Mouse (Mus musculus): Measurements from ENCODE around the gene Plekhm3.

Plekhm3 gene

GRCm38 (mm10) chr1:64927437-64928274 lies 29.0 kb downstream of the Plekhm3 start:
- peak; percentile 25 for DNase-seq

GRCm38 (mm10) chr1:64925594-64925993 lies 31.0 kb downstream of the Plekhm3 start:
- DNase-seq: peak; percentile 13

GRCm38 (mm10) chr1:64924283-64924682 lies 32.3 kb downstream of the Plekhm3 start:
- DNase-seq: no peak

- peak; percentile 50 for DNase-seq
Observed at GRCm38 (mm10) chr1:64918810-64919528, 37.7 kb downstream of the Plekhm3 start.

GRCm38 (mm10) chr1:64917966-64918365 lies 38.7 kb downstream of the Plekhm3 start:
- no peak for DNase-seq

- DNase-seq: no peak
Observed at GRCm38 (mm10) chr1:64916884-64917507, 39.6 kb downstream of the Plekhm3 start.

GRCm38 (mm10) chr1:64914356-64914755 lies 42.3 kb downstream of the Plekhm3 start:
- no peak for DNase-seq

GRCm38 (mm10) chr1:64907740-64908139 lies 48.9 kb downstream of the Plekhm3 start:
- no peak for DNase-seq

- no peak for DNase-seq
Observed at GRCm38 (mm10) chr1:64906226-64906625, 50.4 kb downstream of the Plekhm3 start.

GRCm38 (mm10) chr1:64903415-64903814 lies 53.2 kb downstream of the Plekhm3 start:
- peak; percentile 4 for DNase-seq

- DNase-seq: no peak
Observed at GRCm38 (mm10) chr1:64902804-64903203, 53.8 kb downstream of the Plekhm3 start.

GRCm38 (mm10) chr1:64899763-64900162 lies 56.9 kb downstream of the Plekhm3 start:
- DNase-seq: no peak

- DNase-seq: no peak
Observed at GRCm38 (mm10) chr1:64897485-64897884, 59.1 kb downstream of the Plekhm3 start.

GRCm38 (mm10) chr1:64893806-64894205 lies 62.8 kb downstream of the Plekhm3 start:
- no peak for DNase-seq

- DNase-seq: no peak
Observed at GRCm38 (mm10) chr1:64891332-64891731, 65.3 kb downstream of the Plekhm3 start.

GRCm38 (mm10) chr1:64887502-64888203 lies 69.0 kb downstream of the Plekhm3 start:
- DNase-seq: no peak

- no peak for DNase-seq
Observed at GRCm38 (mm10) chr1:64886718-64887117, 69.9 kb downstream of the Plekhm3 start.

GRCm38 (mm10) chr1:64885328-64885727 lies 71.3 kb downstream of the Plekhm3 start:
- no peak for DNase-seq

GRCm38 (mm10) chr1:64884007-64884406 lies 72.6 kb downstream of the Plekhm3 start:
- DNase-seq: no peak

GRCm38 (mm10) chr1:64880613-64881012 lies 76.0 kb downstream of the Plekhm3 start:
- DNase-seq: no peak

GRCm38 (mm10) chr1:64878795-64879240 lies 77.8 kb downstream of the Plekhm3 start:
- DNase-seq: peak; percentile 48

GRCm38 (mm10) chr1:64876276-64876675 lies 80.3 kb downstream of the Plekhm3 start:
- peak; percentile 20 for DNase-seq

GRCm38 (mm10) chr1:64875712-64876111 lies 80.9 kb downstream of the Plekhm3 start:
- DNase-seq: no peak

All from lung, postnatal 10 days (tissue).